Mouse (Mus musculus): ENCODE measurements around the gene Fgfrl1. TPM values are rescaled to one million over a fixed set of nuclear protein-coding genes. Genes with fewer than 3 reads are reported as not detected.

Fgfrl1 gene
- 4.2 and 4.9 TPM in 2 replicates for total RNA-seq (2014; fragmentation: Nextera tagmentation)
- total RNA-seq (2017) = 2.1 and 2.5 TPM in 2 replicates
- polyA plus RNA-seq (2012) = 5.1 and 7.1 TPM in 2 replicates

GRCm38 (mm10) chr5:108692271-108692670, at the start of gene Fgfrl1:
Gene Fgfrl1 (plus strand): TSS chr5:108692382.
- peak; percentile 56 for DNase-seq (ENCODE audit: low spot score)
- no peaks in the 10 kb centered on the region for H3K9me3 ChIP-seq (replicated peaks)
- H3K36me3 ChIP-seq (replicated peaks) = peaks cover 13% of the 10 kb centered on the region
- H3K4me3 ChIP-seq (ENCODE audit: low read depth, low read length) = peak within 1 kb of the TSS; percentile 64; the same call in 1 of the 2 replicates
- ATAC-seq (ENCODE audit: extremely low read depth, insufficient number of reproducible peaks, low FRiP score, poor library complexity, severe bottlenecking) = 0 out of 2 replicates have a peak, but pooled peaks have one; percentile 15
- no peak for TF ChIP-seq TAL1 (conservative IDR thresholded peaks at IDR 0.05; ENCODE audit: low read depth, low read length)
- TF ChIP-seq GATA2 (IDR thresholded peaks at IDR 0.05; ENCODE audit: borderline replicate concordance, low read depth, low read length) = no peak
- TF ChIP-seq GATA1 (IDR thresholded peaks at IDR 0.05; ENCODE audit: borderline replicate concordance, low read length) = no peak
- peaks cover 43% of the 10 kb centered on the region for H3K4me1 ChIP-seq (ENCODE audit: insufficient read depth, low read depth, low read length)
- no peaks in the 10 kb centered on the region for H3K27me3 ChIP-seq (ENCODE audit: insufficient read depth, low read length)

- no peak for DNase-seq (ENCODE audit: low spot score)
- no peak for TF ChIP-seq POLR2AphosphoS5 (IDR thresholded peaks at IDR 0.05; ENCODE audit: insufficient replicate concordance, low read depth, low read length)
- no peak for TF ChIP-seq TAL1 (conservative IDR thresholded peaks at IDR 0.05; ENCODE audit: low read depth, low read length)
- TF ChIP-seq GATA2 (IDR thresholded peaks at IDR 0.05; ENCODE audit: borderline replicate concordance, low read depth, low read length) = no peak
- no peak for TF ChIP-seq GATA1 (IDR thresholded peaks at IDR 0.05; ENCODE audit: borderline replicate concordance, low read length)
- TF ChIP-seq CTCF (IDR thresholded peaks at IDR 0.05; ENCODE audit: low read depth, low read length) = no peak
These were observed 48.5 kb upstream of the Fgfrl1 start for GRCm38 (mm10) chr5:108643674-108644073.

GRCm38 (mm10) chr5:108645651-108646342, 46.4 kb upstream of the Fgfrl1 start:
- H3K27me3 ChIP-seq (ENCODE audit: insufficient read depth, low read length) = no peaks in the 10 kb centered on the region
- no peaks in the 10 kb centered on the region; the same call in 1 of the 2 replicates for H3K4me1 ChIP-seq (ENCODE audit: insufficient read depth, low read depth, low read length)
- no peak for ATAC-seq (ENCODE audit: extremely low read depth, insufficient number of reproducible peaks, low FRiP score, poor library complexity, severe bottlenecking)
- no peaks in the 10 kb centered on the region for H3K9me3 ChIP-seq (replicated peaks)
- TF ChIP-seq GATA1 (IDR thresholded peaks at IDR 0.05; ENCODE audit: borderline replicate concordance, low read length) (no peak), GATA2 (IDR thresholded peaks at IDR 0.05; ENCODE audit: borderline replicate concordance, low read depth, low read length) (0 out of 2 replicates have a peak, but pooled peaks have one; percentile 20)
- H3K4me3 ChIP-seq (ENCODE audit: low read depth, low read length) = no peak overlapping the region
- DNase-seq (ENCODE audit: low spot score) = no peak
- peaks cover 97% of the 10 kb centered on the region for H3K36me3 ChIP-seq (replicated peaks)

More at GRCm38 (mm10) chr5:108643674-108644073, 48.5 kb upstream of the Fgfrl1 start:
- ATAC-seq (ENCODE audit: extremely low read depth, insufficient number of reproducible peaks, low FRiP score, poor library complexity, severe bottlenecking) = no peak
- H3K4me3 ChIP-seq (ENCODE audit: low read depth, low read length) = no peak overlapping the region
- H3K9me3 ChIP-seq (replicated peaks) = no peaks in the 10 kb centered on the region
- H3K4me1 ChIP-seq (ENCODE audit: insufficient read depth, low read depth, low read length) = no peaks in the 10 kb centered on the region
- peaks cover 90% of the 10 kb centered on the region for H3K36me3 ChIP-seq (replicated peaks)
- H3K27me3 ChIP-seq (ENCODE audit: insufficient read depth, low read length) = no peaks in the 10 kb centered on the region

- Histone ChIP-seq H3K27me3 (ENCODE audit: insufficient read depth, low read length) (no peaks in the 10 kb centered on the region), H3K4me1 (ENCODE audit: insufficient read depth, low read depth, low read length) (peaks cover under 1% of the 10 kb centered on the region; the same call in 1 of the 2 replicates), H3K4me3 (ENCODE audit: low read depth, low read length) (no peak overlapping the region), H3K36me3 (replicated peaks) (peaks cover 98% of the 10 kb centered on the region), H3K9me3 (replicated peaks) (no peaks in the 10 kb centered on the region)
- no peak for ATAC-seq (ENCODE audit: extremely low read depth, insufficient number of reproducible peaks, low FRiP score, poor library complexity, severe bottlenecking)
- no peak for DNase-seq (ENCODE audit: low spot score)
- TF ChIP-seq CTCF (IDR thresholded peaks at IDR 0.05; ENCODE audit: low read depth, low read length) = no peak
- no peak for TF ChIP-seq GATA2 (IDR thresholded peaks at IDR 0.05; ENCODE audit: borderline replicate concordance, low read depth, low read length)
- TF ChIP-seq TAL1 (conservative IDR thresholded peaks at IDR 0.05; ENCODE audit: low read depth, low read length) = no peak
These were observed 45.9 kb upstream of the Fgfrl1 start for GRCm38 (mm10) chr5:108646343-108646660.

GRCm38 (mm10) chr5:108647311-108647710, 44.9 kb upstream of the Fgfrl1 start:
- DNase-seq (ENCODE audit: low spot score) = no peak
- TF ChIP-seq GATA1 (IDR thresholded peaks at IDR 0.05; ENCODE audit: borderline replicate concordance, low read length) = no peak
- no peak for TF ChIP-seq TAL1 (conservative IDR thresholded peaks at IDR 0.05; ENCODE audit: low read depth, low read length)
- no peak for TF ChIP-seq POLR2AphosphoS5 (IDR thresholded peaks at IDR 0.05; ENCODE audit: insufficient replicate concordance, low read depth, low read length)
- no peak for TF ChIP-seq CTCF (IDR thresholded peaks at IDR 0.05; ENCODE audit: low read depth, low read length)
- no peak for TF ChIP-seq GATA2 (IDR thresholded peaks at IDR 0.05; ENCODE audit: borderline replicate concordance, low read depth, low read length)
- no peak overlapping the region for H3K4me3 ChIP-seq (ENCODE audit: low read depth, low read length)
- H3K36me3 ChIP-seq (replicated peaks) = peaks cover 99% of the 10 kb centered on the region
- no peak for ATAC-seq (ENCODE audit: extremely low read depth, insufficient number of reproducible peaks, low FRiP score, poor library complexity, severe bottlenecking)
- H3K27me3 ChIP-seq (ENCODE audit: insufficient read depth, low read length) = no peaks in the 10 kb centered on the region
- H3K4me1 ChIP-seq (ENCODE audit: insufficient read depth, low read depth, low read length) = peaks cover 4% of the 10 kb centered on the region
- H3K9me3 ChIP-seq (replicated peaks) = no peaks in the 10 kb centered on the region

- Histone ChIP-seq H3K4me3 (ENCODE audit: low read depth, low read length) (no peak overlapping the region), H3K9me3 (replicated peaks) (no peaks in the 10 kb centered on the region), H3K36me3 (replicated peaks) (peaks cover 99% of the 10 kb centered on the region), H3K4me1 (ENCODE audit: insufficient read depth, low read depth, low read length) (peaks cover 4% of the 10 kb centered on the region), H3K27me3 (ENCODE audit: insufficient read depth, low read length) (no peaks in the 10 kb centered on the region)
- no peak for TF ChIP-seq POLR2AphosphoS5 (IDR thresholded peaks at IDR 0.05; ENCODE audit: insufficient replicate concordance, low read depth, low read length)
- TF ChIP-seq GATA2 (IDR thresholded peaks at IDR 0.05; ENCODE audit: borderline replicate concordance, low read depth, low read length) = no peak
- no peak for TF ChIP-seq TAL1 (conservative IDR thresholded peaks at IDR 0.05; ENCODE audit: low read depth, low read length)
- ATAC-seq (ENCODE audit: extremely low read depth, insufficient number of reproducible peaks, low FRiP score, poor library complexity, severe bottlenecking) (no peak), DNase-seq (ENCODE audit: low spot score) (no peak)
These were observed 44.2 kb upstream of the Fgfrl1 start for GRCm38 (mm10) chr5:108647820-108648465.
